Mouse (Mus musculus) liver, embryonic 14.5 days (tissue): ENCODE results near the gene Smarce1.

Source experiments
- CTCF ChIP-seq: IDR thresholded peaks from 2 replicates; pipeline ENCODE4 v1.5.1; 2016; ENCODE audit warnings: antibody characterized with exemption, low read depth, control low read depth
- EP300 ChIP-seq: IDR thresholded peaks from 2 replicates; pipeline ENCODE4 v1.6.1; 2016; ENCODE audit warnings: antibody characterized with exemption, low read depth

- TF ChIP-seq CTCF: no peak
- TF ChIP-seq EP300: no peak
Measured at GRCm38 (mm10) chr11:99242056-99242455, 11.2 kb upstream of the Smarce1 start.
